Mouse (Mus musculus) stomach, embryonic 16.5 days (tissue): Measurements from ENCODE around the gene Sult2b1. TPM values are rescaled to one million over a fixed set of nuclear protein-coding genes. Genes with fewer than 3 reads are reported as not detected.

ENCODE experiments used
- ATAC-seq: fragments of 200-750 bp; cut with Nextera tagmentation; 2 replicates; pipeline ENCODE4 v1.8.0; 2017; ENCODE audit warnings: moderate number of reproducible peaks, moderate TSS enrichment; ENCODE audit not compliant: insufficient read depth, low FRiP score
- H3K27ac ChIP-seq: fragments of 300-500 bp; sonication (generic); 2 replicates; pipeline ENCODE4 v1.5.1; 2014; ENCODE audit warnings: low read length
- H3K27me3 ChIP-seq: fragments of 300-500 bp; sonication (generic); 2 replicates; pipeline ENCODE4 v1.6.1; 2014; ENCODE audit warnings: low read length, control low read depth, mixed read lengths; ENCODE audit not compliant: control insufficient read depth, insufficient read depth
- H3K36me3 ChIP-seq: fragments of 300-500 bp; sonication (generic); 2 replicates; pipeline ENCODE4 v1.6.1; 2014; ENCODE audit warnings: low read length; ENCODE audit not compliant: control insufficient read depth, insufficient read depth
- H3K4me1 ChIP-seq: fragments of 300-500 bp; sonication (generic); 2 replicates; pipeline ENCODE4 v1.6.1; 2014; ENCODE audit warnings: low read length, control low read depth, mixed read lengths; ENCODE audit not compliant: control insufficient read depth, insufficient read depth
- H3K4me2 ChIP-seq: fragments of 300-500 bp; sonication (generic); 2 replicates; pipeline ENCODE4 v1.6.1; 2014; ENCODE audit warnings: low read depth, low read length, mixed read lengths
- H3K4me3 ChIP-seq: fragments of 300-500 bp; sonication (generic); replicated peaks from 2 replicates; pipeline ENCODE4 v1.5.1; 2014; ENCODE audit warnings: mild to moderate bottlenecking, low read length
- H3K9ac ChIP-seq: fragments of 300-500 bp; sonication (generic); 2 replicates; pipeline ENCODE4 v1.6.1; 2014; ENCODE audit warnings: low read length
- H3K9me3 ChIP-seq: fragments of 300-500 bp; sonication (generic); replicated peaks from 2 replicates; pipeline ENCODE4 v1.6.1; 2016; ENCODE audit warnings: low read length, control low read depth; ENCODE audit not compliant: control insufficient read depth
- WGBS: fragments of 180-500 bp; shearing (Covaris S2); extraction: QIAGEN DNeasy Blood & Tissue Kit; methylation state at CpG from one replicate; pipeline ENCODE4 v1.1.7; 2014; 5-methylcytosine and 5-hydroxymethylcytosine counted together
- polyA plus RNA-seq: library from polyadenylated mRNA; unstranded; fragments of >200 nt; fragmentation: Nextera tagmentation; extraction: Ambion mirVana; gene quantifications from 2 replicates; pipeline ENCODE4 v1.2.1, GENCODE M21; 2015

The Sult2b1 gene
- polyA plus RNA-seq, 1 experiment from 2014 or later: 32.7 TPM

GRCm38 (mm10) chr7:45747450-45747849 lies 37.0 kb downstream of the Sult2b1 start:
- Histone ChIP-seq H3K27ac (no peak overlapping the region), H3K4me2 (no peak overlapping the region), H3K36me3 (no peaks in the 10 kb centered on the region), H3K4me1 (peaks cover 10% of the 10 kb centered on the region; the same call in 1 of the 2 replicates), H3K9me3 (no peaks in the 10 kb centered on the region), H3K4me3 (no peak overlapping the region), H3K9ac (no peak overlapping the region), H3K27me3 (no peaks in the 10 kb centered on the region)
- 85% methylated on average over 5 of the region's 5 CpGs for WGBS
- ATAC-seq: no peak

DNA sequence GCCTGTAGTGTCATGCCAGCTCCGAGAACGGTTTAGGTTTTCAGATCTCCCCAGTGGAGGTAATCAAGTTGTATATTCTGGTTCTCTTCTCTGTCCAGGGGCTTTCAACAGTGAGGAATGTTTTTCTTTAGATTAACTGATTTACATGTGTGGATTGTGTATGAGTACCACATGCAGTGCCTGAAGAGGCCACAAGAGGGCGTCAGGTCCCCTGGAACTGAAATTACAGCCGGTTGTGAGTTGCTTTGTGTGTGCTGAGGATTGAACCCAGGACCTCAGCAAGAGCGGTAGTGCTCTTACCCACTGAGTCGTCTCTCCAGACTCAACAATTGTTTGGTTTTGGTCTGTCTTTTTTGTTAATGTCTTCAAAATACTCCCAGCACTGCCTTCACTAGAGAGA lies 38.0 kb downstream of the Sult2b1 start:
- Histone ChIP-seq H3K27me3 (no peaks in the 10 kb centered on the region), H3K4me1 (peaks cover 10% of the 10 kb centered on the region; the same call in 1 of the 2 replicates), H3K9ac (no peak overlapping the region), H3K9me3 (no peaks in the 10 kb centered on the region), H3K36me3 (no peaks in the 10 kb centered on the region), H3K27ac (no peak overlapping the region), H3K4me3 (no peak overlapping the region), H3K4me2 (no peak overlapping the region)
- 63% methylated on average over 6 of the region's 6 CpGs for WGBS
- ATAC-seq: no peak

DNA sequence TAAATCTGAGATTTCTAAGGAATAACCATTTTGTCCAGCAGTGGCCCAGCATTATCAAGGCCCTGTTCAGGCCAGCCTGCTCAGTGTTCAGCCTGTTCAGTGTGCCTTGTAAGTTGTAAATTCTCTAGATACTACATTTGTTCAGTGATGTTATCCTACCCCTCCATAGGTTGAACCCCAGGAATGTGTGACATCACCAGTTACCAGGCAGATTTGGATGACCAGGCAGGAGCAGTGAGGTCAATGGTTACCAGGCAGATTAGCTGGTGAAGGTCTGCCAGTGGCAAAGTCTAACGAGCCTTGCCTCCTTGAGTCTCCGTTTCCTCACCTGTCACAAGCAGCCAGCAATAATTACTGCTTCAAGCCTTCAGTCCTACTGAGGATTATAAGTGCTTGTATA lies 40.1 kb downstream of the Sult2b1 start:
- 48% methylated on average over 2 of the region's 2 CpGs for WGBS
- Histone ChIP-seq H3K36me3 (no peaks in the 10 kb centered on the region), H3K9me3 (no peaks in the 10 kb centered on the region), H3K4me3 (no peak overlapping the region), H3K4me1 (peaks cover 9% of the 10 kb centered on the region; the same call in 1 of the 2 replicates), H3K27me3 (no peaks in the 10 kb centered on the region), H3K27ac (no peak overlapping the region), H3K4me2 (no peak overlapping the region), H3K9ac (no peak overlapping the region)
- peak; percentile 51; the same call in 1 of the 2 replicates for ATAC-seq

DNA sequence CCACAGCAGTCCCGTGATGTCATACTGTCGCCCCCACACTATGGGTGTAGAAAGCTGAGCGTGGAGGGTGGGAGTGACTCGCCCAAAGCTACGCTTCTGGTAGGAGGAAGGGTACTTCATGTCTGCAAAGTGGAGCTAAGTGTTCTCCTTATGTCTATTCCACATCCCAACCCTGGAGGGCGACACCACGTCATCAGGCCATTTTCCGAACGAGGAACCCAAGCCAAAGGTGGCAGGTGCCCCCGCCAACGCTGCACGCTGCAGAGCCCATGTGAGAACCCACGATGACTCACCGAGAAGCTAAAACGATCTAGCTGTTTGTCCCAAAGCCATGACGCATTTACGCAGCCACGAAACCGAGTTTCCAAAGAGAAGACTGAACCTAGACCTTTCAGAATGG lies 42.1 kb downstream of the Sult2b1 start:
- Histone ChIP-seq H3K4me1 (no peaks in the 10 kb centered on the region), H3K4me3 (peak overlapping the region; percentile 34), H3K9ac (peak overlapping the region; percentile 49), H3K4me2 (peak overlapping the region; percentile 47), H3K36me3 (no peaks in the 10 kb centered on the region), H3K27me3 (no peaks in the 10 kb centered on the region), H3K9me3 (no peaks in the 10 kb centered on the region), H3K27ac (no peak overlapping the region)
- WGBS: 31% methylated on average over 19 of the region's 19 CpGs
- no peak; the same call in 1 of the 2 replicates for ATAC-seq

- WGBS: 36% methylated on average over 11 of the region's 11 CpGs
- Histone ChIP-seq H3K4me2 (peak overlapping the region; percentile 47), H3K4me3 (peak overlapping the region; percentile 34), H3K27ac (no peak overlapping the region), H3K27me3 (no peaks in the 10 kb centered on the region), H3K9me3 (no peaks in the 10 kb centered on the region), H3K9ac (peak overlapping the region; percentile 49), H3K4me1 (no peaks in the 10 kb centered on the region), H3K36me3 (no peaks in the 10 kb centered on the region)
- peak; percentile 51; the same call in 1 of the 2 replicates for ATAC-seq
Observed at GRCm38 (mm10) chr7:45741777-45742176, 42.7 kb downstream of the Sult2b1 start.

GRCm38 (mm10) chr7:45741308-45741707 lies 43.2 kb downstream of the Sult2b1 start:
- WGBS: 79% methylated on average over 12 of the region's 12 CpGs

GRCm38 (mm10) chr7:45739820-45740219 lies 44.6 kb downstream of the Sult2b1 start:
- H3K36me3 ChIP-seq: no peaks in the 10 kb centered on the region
- H3K4me3 ChIP-seq: no peak overlapping the region
- H3K4me2 ChIP-seq: no peak overlapping the region
- H3K9me3 ChIP-seq: no peaks in the 10 kb centered on the region
- ATAC-seq: no peak
- H3K27me3 ChIP-seq: no peaks in the 10 kb centered on the region
- no peak overlapping the region for H3K9ac ChIP-seq
- H3K4me1 ChIP-seq: no peaks in the 10 kb centered on the region
- no peak overlapping the region for H3K27ac ChIP-seq
- 56% methylated on average over 10 of the region's 10 CpGs for WGBS

More at GRCm38 (mm10) chr7:45741308-45741707, 43.2 kb downstream of the Sult2b1 start:
- no peak overlapping the region for H3K27ac ChIP-seq
- peak overlapping the region; percentile 47; the same call in 1 of the 2 replicates for H3K4me2 ChIP-seq
- ATAC-seq: no peak
- no peaks in the 10 kb centered on the region for H3K4me1 ChIP-seq
- H3K4me3 ChIP-seq: no peak overlapping the region
- H3K27me3 ChIP-seq: no peaks in the 10 kb centered on the region
- no peaks in the 10 kb centered on the region for H3K36me3 ChIP-seq
- H3K9me3 ChIP-seq: no peaks in the 10 kb centered on the region
- H3K9ac ChIP-seq: 0 out of 2 replicates have a peak overlapping the region, but pooled peaks have one; percentile 9

- H3K27ac ChIP-seq: no peak overlapping the region
- no peak overlapping the region for H3K4me3 ChIP-seq
- ATAC-seq: peak; percentile 77; the same call in 1 of the 2 replicates
- H3K4me2 ChIP-seq: no peak overlapping the region
- 7% methylated on average over 9 of the region's 9 CpGs for WGBS
- H3K9ac ChIP-seq: no peak overlapping the region
- H3K27me3 ChIP-seq: no peaks in the 10 kb centered on the region
- no peaks in the 10 kb centered on the region for H3K36me3 ChIP-seq
- no peaks in the 10 kb centered on the region for H3K9me3 ChIP-seq
- no peaks in the 10 kb centered on the region for H3K4me1 ChIP-seq
Observed at GRCm38 (mm10) chr7:45739162-45739763, 45.2 kb downstream of the Sult2b1 start.

DNA sequence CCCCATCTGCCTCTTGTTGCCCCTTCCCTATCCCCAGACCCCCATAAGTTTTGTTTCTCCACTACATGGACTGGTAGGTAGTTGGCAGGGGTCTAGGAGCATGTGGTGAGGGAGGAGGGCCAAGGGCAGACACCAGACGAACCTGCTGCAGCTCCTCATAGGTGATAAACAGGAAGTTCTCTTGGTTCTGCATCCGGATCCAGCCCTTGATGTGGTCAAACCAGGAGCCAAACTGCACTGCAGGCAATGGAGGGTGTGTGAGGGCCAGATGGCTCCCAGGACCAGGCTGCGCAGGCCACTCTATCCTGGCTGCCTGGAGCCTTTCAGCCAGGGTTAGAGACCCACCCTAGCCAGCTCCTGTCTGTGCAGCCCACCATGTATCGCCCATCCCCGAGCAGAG lies 51.0 kb downstream of the Sult2b1 start:
- Histone ChIP-seq H3K9ac (no peak overlapping the region), H3K4me2 (no peak overlapping the region), H3K4me1 (peaks cover 12% of the 10 kb centered on the region), H3K4me3 (no peak overlapping the region), H3K27ac (no peak overlapping the region), H3K36me3 (no peaks in the 10 kb centered on the region), H3K9me3 (no peaks in the 10 kb centered on the region), H3K27me3 (no peaks in the 10 kb centered on the region)
- 82% methylated on average over 5 of the region's 5 CpGs for WGBS
- no peak for ATAC-seq
